In genomic region chr5:120861121-120861520, GRCm38 (mm10) we compare ENCODE assay signal across 25 mouse cellular contexts. TPM values are rescaled to one million over a fixed set of nuclear protein-coding genes. Genes with fewer than 3 reads are reported as not detected.
DNase-seq lines count a peak whose midpoint lies in the region; ATAC-seq and TF ChIP-seq lines count a peak whose summit lies in the region.
"Had no signal": no experiment of that assay in that cellular context is flagged by ENCODE, and none has a peak within 500 bp of the region (broad histone marks: within the 10 kb centered on the region; RNA-seq: fewer than 3 reads in every experiment).

Gene Oas1h, plus strand, starts transcription at chr5:120861421.

- peak; percentile 49; the same call in 1 of the 2 replicates for ATAC-seq in intestine, postnatal 0 days
- ATAC-seq in intestine, embryonic 15.5 days: no peak
- ATAC-seq: forebrain, embryonic 14.5 days; forebrain, embryonic 16.5 days had no signal

- no peak within 1 kb of the TSS for H3K4me2 ChIP-seq in intestine, postnatal 0 days (replicated peaks; ENCODE audit: low read depth)
- H3K4me2 ChIP-seq in intestine, embryonic 15.5 days (replicated peaks): no peak within 1 kb of the TSS
- H3K4me2 ChIP-seq: embryonic facial prominence, embryonic 13.5 days; embryonic facial prominence, embryonic 15.5 days; forebrain, embryonic 12.5 days had no signal

- no peaks in the 10 kb centered on the region for H3K36me3 ChIP-seq in intestine, postnatal 0 days (ENCODE audit: control insufficient read depth, insufficient read depth)
- no peaks in the 10 kb centered on the region for H3K36me3 ChIP-seq in intestine, embryonic 15.5 days
- H3K36me3 ChIP-seq: embryonic facial prominence, embryonic 13.5 days; embryonic facial prominence, embryonic 15.5 days; forebrain, embryonic 10.5 days; forebrain, embryonic 12.5 days had no signal

- H3K9me3 ChIP-seq in intestine, postnatal 0 days (ENCODE audit: control insufficient read depth): no peaks in the 10 kb centered on the region
- no peaks in the 10 kb centered on the region for H3K9me3 ChIP-seq in intestine, embryonic 15.5 days
- H3K9me3 ChIP-seq: embryonic facial prominence, embryonic 13.5 days; embryonic facial prominence, embryonic 15.5 days; forebrain, embryonic 10.5 days; forebrain, embryonic 12.5 days had no signal

- H3K27me3 ChIP-seq in intestine, postnatal 0 days (replicated peaks; ENCODE audit: control insufficient read depth, insufficient read depth, low read length): no peaks in the 10 kb centered on the region
- H3K27me3 ChIP-seq in intestine, embryonic 15.5 days (replicated peaks): no peaks in the 10 kb centered on the region
- H3K27me3 ChIP-seq: embryonic facial prominence, embryonic 13.5 days; embryonic facial prominence, embryonic 15.5 days; forebrain, embryonic 12.5 days had no signal

- WGBS in intestine, postnatal 0 days: 21% methylated on average over 4 of the region's 4 CpGs
- 34% methylated on average over 4 of the region's 4 CpGs for WGBS in intestine, embryonic 15.5 days

- TF ChIP-seq CTCF in intestine, postnatal 0 days (IDR thresholded peaks at IDR 0.05; ENCODE audit: low read depth): no peak

- H3K27ac ChIP-seq in intestine, postnatal 0 days (ENCODE audit: low read depth, low read length): no peak within 1 kb of the TSS
- H3K27ac ChIP-seq in intestine, embryonic 15.5 days: no peak within 1 kb of the TSS
- H3K27ac ChIP-seq: embryonic facial prominence, embryonic 13.5 days; embryonic facial prominence, embryonic 15.5 days; forebrain, embryonic 10.5 days; forebrain, embryonic 12.5 days had no signal

- no peak within 1 kb of the TSS for H3K4me3 ChIP-seq in intestine, postnatal 0 days (ENCODE audit: low read depth, low read length)
- no peak within 1 kb of the TSS for H3K4me3 ChIP-seq in intestine, embryonic 15.5 days (replicated peaks)
- H3K4me3 ChIP-seq: embryonic facial prominence, embryonic 13.5 days; embryonic facial prominence, embryonic 15.5 days; erythroblast, embryonic 14.5 days; forebrain, embryonic 10.5 days; forebrain, embryonic 12.5 days had no signal

- DNase-seq in R1 (ENCODE audit: low read depth, low spot score): peak; percentile 49
- peak; percentile 49 for DNase-seq in ZHBTc4 (ENCODE audit: low read depth, low spot score)
- no peak for DNase-seq in kidney, postnatal 14 days
- DNase-seq: adrenal gland, adult 2 months; adrenal gland, postnatal 10 days; adrenal gland, postnatal 25 days; cerebellum, adult 11 months; cerebellum, adult 18-20 months; cerebellum, adult 8-10 months; cerebellum, adult 9-11 months; cerebellum, postnatal 14 days; cerebellum, postnatal 36 days; embryo, embryonic 11 days had no signal

- H3K9ac ChIP-seq in intestine, postnatal 0 days (ENCODE audit: low read depth, low read length): no peak within 1 kb of the TSS
- no peak within 1 kb of the TSS for H3K9ac ChIP-seq in intestine, embryonic 15.5 days
- H3K9ac ChIP-seq: embryonic facial prominence, embryonic 13.5 days; embryonic facial prominence, embryonic 15.5 days; forebrain, embryonic 12.5 days had no signal

- no peaks in the 10 kb centered on the region for H3K4me1 ChIP-seq in intestine, postnatal 0 days (replicated peaks; ENCODE audit: control insufficient read depth, insufficient read depth, low read length)
- no peaks in the 10 kb centered on the region for H3K4me1 ChIP-seq in intestine, embryonic 15.5 days (replicated peaks)
- H3K4me1 ChIP-seq: embryonic facial prominence, embryonic 13.5 days; embryonic facial prominence, embryonic 15.5 days; forebrain, embryonic 10.5 days; forebrain, embryonic 12.5 days had no signal

RNA-seq across cellular contexts. Expression of gene Oas1h, which starts in this region (rescaled TPM):
- not detected in 2 replicates for polyA plus RNA-seq in intestine, postnatal 0 days (2015; fragmentation: Nextera tagmentation; extraction: Ambion mirVana)
- polyA plus RNA-seq in intestine, embryonic 15.5 days (2015; fragmentation: Nextera tagmentation; extraction: Ambion mirVana): not detected in 2 replicates
- polyA plus RNA-seq: adrenal gland, adult 2 months; brain, embryonic 14.5 days; C2C12; embryonic facial prominence, embryonic 11.5 days; embryonic facial prominence, embryonic 13.5 days; embryonic facial prominence, embryonic 15.5 days; erythroblast, embryonic 14.5 days; forebrain, embryonic 10.5 days; forebrain, embryonic 12.5 days; forebrain, embryonic 14.5 days; forebrain, embryonic 16.5 days had no signal

Comparison
In these comparisons a context has a peak if more than half of its experiments do, and no peak if none do; other contexts are left out.
1. Peak in ATAC-seq in intestine, postnatal 0 days; RNA of the gene not detected or under 1 TPM.